Mouse (Mus musculus): ENCODE data around the gene Sec61a1. TPM values are rescaled to one million over a fixed set of nuclear protein-coding genes. Genes with fewer than 3 reads are reported as not detected.

Gene Sec61a1
- polyA plus RNA-seq, 1 experiment from 2014 or later: 195 TPM

GRCm38 (mm10) chr6:88486893-88487292, 31.8 kb downstream of the Sec61a1 start:
- 92% methylated on average over 8 of the region's 8 CpGs for WGBS
- H3K4me1 ChIP-seq (ENCODE audit: control insufficient read depth, insufficient read depth, low read length): no peaks in the 10 kb centered on the region
- ATAC-seq (ENCODE audit: insufficient read depth, low FRiP score, low TSS enrichment) (no peak), DNase-seq (ENCODE audit: low spot score) (peak; percentile 34)
- H3K27ac ChIP-seq (ENCODE audit: low read depth, low read length): no peak overlapping the region
- no peak overlapping the region for H3K4me3 ChIP-seq (ENCODE audit: low read depth, low read length)
- peaks cover 9% of the 10 kb centered on the region for H3K36me3 ChIP-seq (ENCODE audit: control insufficient read depth, insufficient read depth, low read length)
- H3K9me3 ChIP-seq (ENCODE audit: control insufficient read depth, low read length): no peaks in the 10 kb centered on the region
- H3K27me3 ChIP-seq (ENCODE audit: control insufficient read depth, insufficient read depth, low read length): no peaks in the 10 kb centered on the region
- H3K4me2 ChIP-seq (ENCODE audit: low read depth): no peak overlapping the region
- H3K9ac ChIP-seq (ENCODE audit: low read length): no peak overlapping the region

- ATAC-seq (ENCODE audit: insufficient read depth, low FRiP score, low TSS enrichment) (no peak), DNase-seq (ENCODE audit: low spot score) (no peak)
- no peaks in the 10 kb centered on the region for H3K27me3 ChIP-seq (ENCODE audit: control insufficient read depth, insufficient read depth, low read length)
- no peak overlapping the region for H3K9ac ChIP-seq (ENCODE audit: low read length)
- no peak overlapping the region for H3K27ac ChIP-seq (ENCODE audit: low read depth, low read length)
- peaks cover 6% of the 10 kb centered on the region for H3K36me3 ChIP-seq (ENCODE audit: control insufficient read depth, insufficient read depth, low read length)
- no peaks in the 10 kb centered on the region for H3K9me3 ChIP-seq (ENCODE audit: control insufficient read depth, low read length)
- H3K4me1 ChIP-seq (ENCODE audit: control insufficient read depth, insufficient read depth, low read length): no peaks in the 10 kb centered on the region
- WGBS: 93% methylated on average over 6 of the region's 6 CpGs
- no peak overlapping the region for H3K4me3 ChIP-seq (ENCODE audit: low read depth, low read length)
- H3K4me2 ChIP-seq (ENCODE audit: low read depth): no peak overlapping the region
Observed at GRCm38 (mm10) chr6:88485378-88485777, 33.3 kb downstream of the Sec61a1 start.

- H3K27me3 ChIP-seq (ENCODE audit: control insufficient read depth, insufficient read depth, low read length): no peaks in the 10 kb centered on the region
Observed at GRCm38 (mm10) chr6:88483913-88484312, 34.8 kb downstream of the Sec61a1 start.

DNA sequence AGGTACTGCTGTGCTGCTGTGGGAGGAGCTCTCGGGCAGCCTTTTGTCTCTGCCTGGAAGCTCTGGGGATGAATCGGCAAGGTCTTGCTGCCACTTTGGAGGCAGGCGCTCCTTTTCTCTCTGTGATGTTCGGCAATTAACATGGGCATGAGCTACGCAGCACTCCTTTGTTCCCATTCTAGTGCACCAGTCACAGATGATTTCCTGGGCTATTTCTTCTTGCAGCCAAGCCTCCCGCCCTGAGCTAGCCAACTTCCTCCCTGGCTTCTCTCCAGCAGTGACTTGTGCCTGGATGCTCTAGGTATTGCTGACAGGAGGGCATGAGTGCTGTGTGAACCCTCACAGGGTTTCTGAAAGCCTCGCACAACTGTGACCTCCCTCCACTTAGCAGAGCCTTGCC, 35.6 kb downstream of the Sec61a1 start:
- no peak overlapping the region for H3K9ac ChIP-seq (ENCODE audit: low read length)
- no peak overlapping the region for H3K27ac ChIP-seq (ENCODE audit: low read depth, low read length)
- peaks cover 6% of the 10 kb centered on the region for H3K36me3 ChIP-seq (ENCODE audit: control insufficient read depth, insufficient read depth, low read length)
- H3K9me3 ChIP-seq (ENCODE audit: control insufficient read depth, low read length): no peaks in the 10 kb centered on the region
- DNase-seq (ENCODE audit: low spot score) (no peak), ATAC-seq (ENCODE audit: insufficient read depth, low FRiP score, low TSS enrichment) (no peak)
- no peak overlapping the region for H3K4me3 ChIP-seq (ENCODE audit: low read depth, low read length)
- H3K4me1 ChIP-seq (ENCODE audit: control insufficient read depth, insufficient read depth, low read length): no peaks in the 10 kb centered on the region
- WGBS: 59% methylated on average over 7 of the region's 7 CpGs
- H3K27me3 ChIP-seq (ENCODE audit: control insufficient read depth, insufficient read depth, low read length): no peaks in the 10 kb centered on the region
- no peak overlapping the region for H3K4me2 ChIP-seq (ENCODE audit: low read depth)

More at GRCm38 (mm10) chr6:88483913-88484312, 34.8 kb downstream of the Sec61a1 start:
- no peaks in the 10 kb centered on the region for H3K9me3 ChIP-seq (ENCODE audit: control insufficient read depth, low read length)
- ATAC-seq (ENCODE audit: insufficient read depth, low FRiP score, low TSS enrichment) (no peak), DNase-seq (ENCODE audit: low spot score) (no peak)
- no peak overlapping the region for H3K4me2 ChIP-seq (ENCODE audit: low read depth)
- no peak overlapping the region for H3K9ac ChIP-seq (ENCODE audit: low read length)
- no peak overlapping the region for H3K27ac ChIP-seq (ENCODE audit: low read depth, low read length)
- H3K36me3 ChIP-seq (ENCODE audit: control insufficient read depth, insufficient read depth, low read length): peaks cover 6% of the 10 kb centered on the region
- no peak overlapping the region for H3K4me3 ChIP-seq (ENCODE audit: low read depth, low read length)
- no peaks in the 10 kb centered on the region for H3K4me1 ChIP-seq (ENCODE audit: control insufficient read depth, insufficient read depth, low read length)

GRCm38 (mm10) chr6:88480421-88480820, 38.3 kb downstream of the Sec61a1 start:
- 36% methylated on average over 6 of the region's 6 CpGs for WGBS
- Histone ChIP-seq H3K4me3 (ENCODE audit: low read depth, low read length) (no peak overlapping the region), H3K4me2 (ENCODE audit: low read depth) (no peak overlapping the region), H3K36me3 (ENCODE audit: control insufficient read depth, insufficient read depth, low read length) (no peaks in the 10 kb centered on the region; the same call in 1 of the 2 replicates), H3K4me1 (ENCODE audit: control insufficient read depth, insufficient read depth, low read length) (no peaks in the 10 kb centered on the region), H3K27me3 (ENCODE audit: control insufficient read depth, insufficient read depth, low read length) (no peaks in the 10 kb centered on the region), H3K9me3 (ENCODE audit: control insufficient read depth, low read length) (no peaks in the 10 kb centered on the region), H3K9ac (ENCODE audit: low read length) (no peak overlapping the region), H3K27ac (ENCODE audit: low read depth, low read length) (no peak overlapping the region)
- ATAC-seq (ENCODE audit: insufficient read depth, low FRiP score, low TSS enrichment): no peak
- no peak for DNase-seq (ENCODE audit: low spot score)

GRCm38 (mm10) chr6:88469878-88470277, 48.8 kb downstream of the Sec61a1 start:
- Histone ChIP-seq H3K9ac (ENCODE audit: low read length) (no peak overlapping the region), H3K36me3 (ENCODE audit: control insufficient read depth, insufficient read depth, low read length) (peaks cover 11% of the 10 kb centered on the region; the same call in 1 of the 2 replicates), H3K9me3 (ENCODE audit: control insufficient read depth, low read length) (no peaks in the 10 kb centered on the region), H3K27ac (ENCODE audit: low read depth, low read length) (no peak overlapping the region), H3K4me1 (ENCODE audit: control insufficient read depth, insufficient read depth, low read length) (no peaks in the 10 kb centered on the region), H3K4me2 (ENCODE audit: low read depth) (no peak overlapping the region), H3K4me3 (ENCODE audit: low read depth, low read length) (no peak overlapping the region), H3K27me3 (ENCODE audit: control insufficient read depth, insufficient read depth, low read length) (no peaks in the 10 kb centered on the region)
- ATAC-seq (ENCODE audit: insufficient read depth, low FRiP score, low TSS enrichment) (no peak), DNase-seq (ENCODE audit: low spot score) (no peak)
- 76% methylated on average over 6 of the region's 6 CpGs for WGBS

DNA sequence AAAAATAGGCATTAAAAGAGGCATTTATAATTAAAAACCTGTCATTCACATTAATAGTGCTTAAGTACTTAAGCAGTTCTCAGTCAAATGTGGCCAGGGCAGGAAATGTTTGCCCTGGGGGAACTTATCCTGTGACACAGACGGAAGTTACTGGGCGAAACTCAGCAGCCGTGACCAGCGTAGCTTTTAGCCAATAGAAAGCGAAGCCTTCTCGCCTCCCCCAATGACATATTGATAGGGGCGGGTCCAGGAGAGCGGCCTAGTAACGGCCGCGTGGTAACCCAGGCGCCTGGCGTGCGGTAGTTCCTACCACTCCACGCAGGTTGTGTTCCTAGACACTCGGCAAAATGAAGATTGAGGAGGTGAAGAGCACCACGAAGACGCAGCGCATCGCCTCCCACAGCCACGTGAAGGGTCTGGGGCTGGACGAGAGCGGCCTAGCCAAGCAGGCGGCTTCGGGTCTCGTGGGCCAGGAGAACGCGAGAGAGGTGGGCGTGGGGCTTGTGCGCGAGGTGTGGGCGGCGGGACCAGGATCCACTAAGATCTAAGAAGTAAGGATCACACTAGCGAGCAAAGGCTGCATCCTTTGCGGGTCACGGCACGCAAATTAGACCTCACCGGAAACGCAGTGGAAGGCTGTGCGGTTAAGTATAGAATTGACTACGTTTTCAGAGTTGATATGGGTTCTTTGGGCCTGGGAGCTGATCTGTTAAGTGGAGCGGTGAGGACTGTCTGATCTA, 53.4 kb downstream of the Sec61a1 start, which contains the start of gene Ruvbl1:
Ruvbl1 (plus strand) TSS at position 229 of the 740 bp plus-strand sequence.
- no peaks in the 10 kb centered on the region for H3K9me3 ChIP-seq (ENCODE audit: control insufficient read depth, low read length)
- peak within 1 kb of the TSS; percentile 77 for H3K4me3 ChIP-seq (ENCODE audit: low read depth, low read length)
- peak; percentile 93 for DNase-seq (ENCODE audit: low spot score)
- peak within 1 kb of the TSS; percentile 76 for H3K9ac ChIP-seq (ENCODE audit: low read length)
- peaks cover 4% of the 10 kb centered on the region; the same call in 1 of the 2 replicates for H3K36me3 ChIP-seq (ENCODE audit: control insufficient read depth, insufficient read depth, low read length)
- under 1% methylated on average over 37 of the region's 42 CpGs for WGBS
- peak within 1 kb of the TSS; percentile 71 for H3K4me2 ChIP-seq (ENCODE audit: low read depth)
- H3K27me3 ChIP-seq (ENCODE audit: control insufficient read depth, insufficient read depth, low read length): no peaks in the 10 kb centered on the region
- no peaks in the 10 kb centered on the region for H3K4me1 ChIP-seq (ENCODE audit: control insufficient read depth, insufficient read depth, low read length)
- no peak within 1 kb of the TSS for H3K27ac ChIP-seq (ENCODE audit: low read depth, low read length)
- peak; percentile 100 for ATAC-seq (ENCODE audit: insufficient read depth, low FRiP score, low TSS enrichment)

GRCm38 (mm10) chr6:88454545-88454944, 64.2 kb downstream of the Sec61a1 start:
- H3K36me3 ChIP-seq (ENCODE audit: control insufficient read depth, insufficient read depth, low read length): no peaks in the 10 kb centered on the region
- no peak for ATAC-seq (ENCODE audit: insufficient read depth, low FRiP score, low TSS enrichment)
- H3K27me3 ChIP-seq (ENCODE audit: control insufficient read depth, insufficient read depth, low read length): no peaks in the 10 kb centered on the region

More at GRCm38 (mm10) chr6:88454545-88454944, 64.2 kb downstream of the Sec61a1 start:
- H3K4me3 ChIP-seq (ENCODE audit: low read depth, low read length): no peak overlapping the region
- H3K9me3 ChIP-seq (ENCODE audit: control insufficient read depth, low read length): no peaks in the 10 kb centered on the region
- no peak for DNase-seq (ENCODE audit: low spot score)
- 73% methylated on average over 2 of the region's 2 CpGs for WGBS
- H3K9ac ChIP-seq (ENCODE audit: low read length): no peak overlapping the region
- H3K4me2 ChIP-seq (ENCODE audit: low read depth): no peak overlapping the region
- no peaks in the 10 kb centered on the region for H3K4me1 ChIP-seq (ENCODE audit: control insufficient read depth, insufficient read depth, low read length)
- H3K27ac ChIP-seq (ENCODE audit: low read depth, low read length): no peak overlapping the region

All from neural tube, embryonic 11.5 days (tissue).